Mouse (Mus musculus) heart, adult 9 months (tissue): ENCODE results near the gene Pla2g10.
"Not testable (repeated sequence)": the region's sequence is repeated elsewhere in the genome, so short reads cannot be mapped to it uniquely, and the experiment has no call there.

Source experiments
- DNase-seq, 2 experiments: peaks; one replicate each; pipeline ENCODE4 v3.0.0; 2022; ENCODE audit warnings: low spot score in 2 of 2

Pla2g10 gene

DNA sequence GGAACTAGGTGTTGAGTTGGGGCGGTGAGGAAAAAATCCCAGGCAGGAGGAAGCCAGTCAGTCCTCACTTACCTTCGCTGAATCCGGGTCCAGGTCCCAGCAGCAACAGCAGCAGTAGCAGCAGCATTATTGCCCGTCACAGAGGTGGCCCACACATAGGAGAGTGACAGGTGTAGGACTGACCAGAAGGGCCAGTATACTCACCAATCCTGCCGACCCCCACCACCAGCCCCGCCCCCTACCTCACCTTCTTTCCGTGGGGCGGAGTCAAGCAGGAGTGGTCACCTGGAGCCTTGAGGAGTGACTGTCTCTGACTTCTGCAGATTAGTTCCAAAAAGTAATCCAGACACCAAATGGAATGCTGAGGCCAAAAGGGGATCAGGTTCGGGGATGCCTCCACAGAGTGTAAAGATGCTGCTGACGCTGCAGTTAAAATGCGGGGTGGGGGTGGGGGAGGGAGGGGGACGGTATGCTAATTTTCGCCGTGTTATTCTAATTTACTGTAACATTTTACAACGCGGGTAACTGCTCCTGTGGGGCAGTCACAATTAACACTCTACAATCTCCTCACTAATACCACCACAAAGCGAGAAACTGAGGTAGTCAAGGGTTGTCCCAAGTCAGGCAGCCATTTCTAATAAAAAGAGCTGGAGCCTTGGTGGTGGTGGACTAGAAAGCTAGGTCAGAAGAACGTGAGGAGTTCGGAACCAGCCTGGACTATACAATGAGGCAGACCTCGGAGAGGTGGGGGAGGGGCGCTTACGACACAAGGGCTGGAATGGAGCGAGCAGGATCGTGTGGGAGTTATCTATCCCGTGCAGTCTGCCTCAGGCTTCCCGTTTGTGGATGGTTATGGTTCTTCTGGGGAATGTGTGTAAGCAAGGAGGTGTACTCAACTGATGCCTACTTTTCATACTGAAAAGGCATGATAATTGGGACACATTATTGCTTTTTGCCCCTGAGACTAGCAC lies at the start of gene Pla2g10:
Gene Pla2g10, minus strand, starts transcription at position 699 of the 971 bp plus-strand sequence.
- no peak for DNase-seq

GRCm38 (mm10) chr16:13774651-13775050 lies 43.9 kb upstream of the Pla2g10 start:
- not testable (repeated sequence) for DNase-seq

- not testable (repeated sequence) for DNase-seq
Measured at GRCm38 (mm10) chr16:13774011-13774410, 43.2 kb upstream of the Pla2g10 start.

DNA sequence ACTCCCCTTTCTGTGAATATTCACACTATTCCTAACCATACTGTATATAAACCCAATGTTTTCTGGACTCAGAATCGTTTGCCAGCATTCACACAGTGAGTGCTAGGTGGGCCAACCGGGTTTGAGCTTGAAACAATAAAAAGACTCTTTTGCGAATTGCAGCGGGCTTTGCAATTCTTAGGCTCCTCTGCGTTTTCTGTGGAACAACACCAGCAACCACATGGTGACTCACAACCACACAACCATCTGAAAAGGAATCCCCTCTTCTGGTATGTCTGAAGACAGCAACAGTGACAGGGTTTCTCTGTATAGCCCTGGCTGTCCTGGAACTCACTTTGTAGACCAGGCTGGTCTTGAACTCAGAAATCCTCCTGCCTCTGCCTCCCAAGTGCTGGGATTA lies 41.3 kb upstream of the Pla2g10 start:
- not testable (repeated sequence) for DNase-seq

DNA sequence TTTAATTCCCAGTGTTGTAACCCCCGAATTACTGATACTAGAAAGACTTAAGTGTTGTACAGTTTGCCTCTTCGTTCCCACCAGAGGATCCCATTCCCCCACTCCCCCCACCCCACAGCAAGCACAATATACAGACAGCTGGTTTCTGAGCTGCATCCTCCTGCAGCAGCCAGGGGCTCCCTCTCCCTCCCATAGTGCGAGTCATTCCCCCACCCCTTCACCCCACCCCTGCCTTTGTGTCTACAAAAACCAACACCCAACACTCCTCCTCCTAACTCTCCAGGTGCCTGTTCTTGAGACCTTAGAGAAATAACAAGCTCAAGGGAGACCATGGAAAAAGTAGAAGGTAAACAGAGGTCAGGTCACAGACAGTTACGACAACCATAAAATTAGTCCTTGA lies 40.8 kb upstream of the Pla2g10 start:
- DNase-seq, result not testable (repeated sequence)

DNA sequence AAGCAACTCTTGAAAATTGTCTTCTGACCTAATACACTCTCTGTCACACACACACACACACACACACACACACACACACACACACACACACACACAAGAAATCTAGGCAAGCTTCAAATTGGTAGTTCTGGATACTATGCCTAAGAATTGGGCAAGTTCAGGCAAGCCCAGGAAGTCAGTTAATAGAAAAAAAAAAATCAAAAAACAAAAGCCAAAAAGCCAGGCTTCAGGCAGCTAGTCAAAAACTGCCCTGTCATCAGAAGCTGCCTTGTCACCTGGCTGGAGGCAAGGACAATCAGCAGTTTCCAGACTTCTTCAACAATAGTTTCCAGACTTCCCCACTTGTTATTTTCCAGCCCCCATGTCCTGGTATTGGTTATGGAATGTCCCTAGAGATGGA lies 35.6 kb upstream of the Pla2g10 start:
- DNase-seq, result no peak

DNA sequence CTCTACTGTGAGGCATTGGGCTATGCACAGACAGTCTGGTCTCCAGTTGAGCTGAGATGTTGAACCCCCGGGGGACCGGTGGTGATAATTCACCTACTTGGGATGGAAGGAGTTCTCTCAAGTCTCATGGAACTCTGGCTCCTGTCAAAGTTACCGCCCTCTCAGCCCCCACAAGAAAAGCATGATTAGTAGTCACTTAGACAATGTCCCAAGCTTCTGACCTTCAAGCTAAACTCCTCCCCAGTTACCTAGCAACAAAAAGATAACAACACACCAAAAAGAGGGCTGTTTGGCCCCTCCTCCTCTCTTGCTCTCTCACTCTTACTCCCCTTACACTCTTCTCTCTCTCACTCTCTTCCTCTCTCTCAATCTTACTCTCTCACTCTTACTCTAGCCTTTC lies 33.7 kb upstream of the Pla2g10 start:
- DNase-seq, result no peak

- not testable (repeated sequence) for DNase-seq
Measured at GRCm38 (mm10) chr16:13762807-13763206, 32.0 kb upstream of the Pla2g10 start.

- no peak for DNase-seq
Measured at GRCm38 (mm10) chr16:13757823-13758222, 27.0 kb upstream of the Pla2g10 start.

DNA sequence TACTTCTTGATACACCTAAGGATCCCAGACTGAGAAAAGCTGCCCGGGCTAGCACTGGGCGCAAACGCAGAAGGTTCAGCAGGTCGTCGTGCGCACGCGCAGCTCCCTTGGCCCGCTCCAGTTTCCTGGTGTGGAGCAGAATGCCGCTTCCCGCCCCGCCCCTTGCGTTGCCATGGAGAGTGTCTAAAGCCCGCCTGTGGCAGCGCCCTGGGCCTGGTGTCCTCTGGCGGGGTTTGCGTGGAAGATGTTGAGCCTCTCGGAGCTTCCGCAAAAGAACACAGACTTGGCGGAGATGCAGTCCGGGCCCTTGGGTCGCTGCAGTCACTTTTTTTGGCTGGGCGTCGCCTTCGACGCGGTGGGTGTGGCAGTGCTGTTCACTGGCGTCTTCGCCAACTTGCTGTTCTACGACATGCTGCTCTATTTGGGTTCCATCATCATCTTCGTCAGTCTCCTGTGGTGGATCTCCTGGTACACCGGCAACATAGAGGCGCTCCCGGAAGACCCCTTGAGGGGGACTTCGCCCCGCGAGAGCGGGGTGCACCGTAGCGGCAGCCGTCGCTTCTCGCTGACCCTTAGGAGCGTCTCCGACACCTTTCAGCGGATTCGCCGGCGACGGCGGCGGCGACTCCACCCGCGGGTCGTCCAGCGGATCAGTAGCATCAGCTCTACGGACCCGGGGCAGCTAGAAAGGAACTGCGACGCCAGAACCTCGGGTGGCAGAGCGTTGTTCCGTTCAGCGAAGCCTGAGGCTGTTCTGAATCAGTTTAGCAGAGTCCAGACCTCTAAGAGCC lies 23.8 kb upstream of the Pla2g10 start:
- DNase-seq, result peak; percentile 94 to 95

DNA sequence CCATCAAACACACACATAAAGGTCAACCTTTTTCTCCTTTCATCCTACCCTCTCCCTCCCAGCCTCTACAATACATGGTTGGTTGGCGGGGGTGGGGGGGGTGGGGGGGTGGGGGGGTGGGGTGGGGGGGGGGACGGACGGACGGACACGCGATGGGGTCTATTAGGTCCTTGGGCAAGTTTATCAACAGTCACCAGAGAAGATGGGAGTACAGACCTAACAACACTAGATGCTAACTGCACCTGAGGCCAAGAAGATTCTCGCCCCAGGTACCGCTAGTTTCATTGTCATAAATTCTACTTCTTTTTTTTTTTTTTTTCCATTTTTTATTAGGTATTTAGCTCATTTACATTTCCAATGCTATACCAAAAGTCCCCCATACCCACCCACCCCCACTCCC lies 23.2 kb upstream of the Pla2g10 start:
- no peak for DNase-seq

DNA sequence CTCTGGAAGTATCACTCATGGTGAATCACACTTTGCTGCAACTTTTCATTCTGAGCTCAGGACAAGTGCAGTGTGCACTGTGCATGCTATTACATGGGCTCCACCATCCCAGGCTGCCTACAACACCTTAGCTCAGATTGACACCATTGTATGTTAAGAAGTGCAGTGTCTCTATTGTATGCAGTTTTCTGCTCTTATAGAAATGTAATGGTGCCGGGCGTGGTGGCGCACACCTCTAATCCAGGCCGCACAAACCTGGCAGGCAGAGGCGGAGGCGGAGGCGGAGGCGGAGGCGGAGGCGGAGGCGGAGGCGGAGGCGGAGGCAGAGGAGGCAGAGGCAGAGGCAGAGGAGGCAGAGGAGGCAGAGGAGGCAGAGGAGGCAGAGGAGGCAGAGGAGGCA lies 19.8 kb upstream of the Pla2g10 start:
- no peak for DNase-seq

DNA sequence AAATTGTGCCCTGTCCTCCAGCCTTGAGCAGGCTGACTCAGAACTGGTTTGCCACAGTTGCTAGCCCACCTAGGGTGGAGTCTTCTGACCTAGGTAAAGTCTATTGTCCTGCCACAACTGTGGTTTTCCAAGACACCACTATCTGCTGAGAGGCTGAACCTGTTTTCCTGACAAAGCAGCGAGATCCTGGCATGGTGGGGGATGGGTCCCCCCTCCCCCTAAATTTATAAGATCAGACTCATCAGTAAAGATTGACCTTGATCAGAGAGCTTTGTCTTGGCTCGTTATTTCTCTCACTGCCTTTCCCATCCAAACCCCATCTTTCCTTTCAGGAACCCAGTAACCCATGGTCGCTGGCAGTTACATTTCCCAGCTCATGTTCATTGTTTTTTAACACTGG lies 19.2 kb upstream of the Pla2g10 start:
- DNase-seq, result no peak

DNA sequence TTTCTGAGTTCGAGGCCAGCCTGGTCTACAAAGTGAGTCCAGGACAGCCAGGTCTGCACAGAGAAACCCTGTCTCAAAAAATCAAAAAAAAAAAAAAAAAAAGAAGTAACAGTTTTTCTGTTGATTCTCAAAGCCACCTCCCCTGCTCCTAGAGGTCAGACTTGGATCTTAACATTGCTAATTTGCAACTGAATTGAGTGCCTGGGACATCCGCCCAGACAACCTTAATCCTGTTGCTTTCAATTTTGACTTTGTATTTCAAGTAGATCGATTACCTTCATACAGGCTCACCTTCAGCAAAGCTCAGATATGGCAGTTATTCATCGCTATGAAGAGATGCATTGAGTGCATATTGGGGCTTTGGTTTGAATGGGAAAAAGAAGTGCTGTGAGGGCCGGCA lies 18.5 kb upstream of the Pla2g10 start:
- DNase-seq, result no peak

- DNase-seq, result not testable (repeated sequence)
Measured at GRCm38 (mm10) chr16:13748813-13749212, 18.0 kb upstream of the Pla2g10 start.

- DNase-seq, result no peak
Measured at GRCm38 (mm10) chr16:13748124-13748523, 17.3 kb upstream of the Pla2g10 start.

DNA sequence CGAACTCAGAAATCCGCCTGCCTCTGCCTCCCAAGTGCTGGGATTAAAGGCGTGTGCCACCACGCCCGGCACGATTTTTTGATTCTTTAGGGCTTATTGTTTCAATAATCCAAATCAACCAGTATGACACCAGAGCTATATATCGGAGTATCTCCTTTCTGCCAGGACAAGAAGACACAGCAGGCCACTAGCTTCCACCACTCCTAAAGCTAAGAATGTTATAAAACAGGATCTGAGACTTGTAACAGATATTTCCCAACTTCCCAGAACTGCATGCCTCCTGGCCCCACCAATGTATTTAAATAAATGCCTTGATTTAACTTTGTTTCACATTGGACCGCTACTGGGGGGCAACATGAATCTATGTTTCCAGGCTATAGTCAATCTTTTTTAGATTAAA lies 16.9 kb upstream of the Pla2g10 start:
- DNase-seq, result no peak

DNA sequence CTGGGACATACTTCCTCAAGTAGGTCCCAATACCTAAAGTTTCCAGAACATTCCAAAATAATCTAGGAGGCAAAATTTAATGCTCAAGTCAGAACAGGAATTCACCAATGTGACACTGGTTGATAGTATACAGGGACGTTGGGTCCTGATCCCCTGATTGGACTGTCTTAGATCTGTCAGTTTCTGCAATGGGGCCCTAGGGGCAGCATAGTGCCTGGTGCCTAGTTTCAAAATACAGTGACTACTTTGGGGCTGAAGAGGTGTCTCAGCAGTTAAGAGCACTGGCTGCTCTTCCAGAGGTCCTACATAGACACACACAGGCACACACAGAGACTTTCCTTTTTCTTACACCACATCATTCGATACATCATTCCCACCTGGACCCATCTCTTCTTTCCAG lies 10.1 kb upstream of the Pla2g10 start:
- no peak for DNase-seq

- DNase-seq, result not testable (repeated sequence)
Measured at GRCm38 (mm10) chr16:13739044-13739443, 8.3 kb upstream of the Pla2g10 start.

DNA sequence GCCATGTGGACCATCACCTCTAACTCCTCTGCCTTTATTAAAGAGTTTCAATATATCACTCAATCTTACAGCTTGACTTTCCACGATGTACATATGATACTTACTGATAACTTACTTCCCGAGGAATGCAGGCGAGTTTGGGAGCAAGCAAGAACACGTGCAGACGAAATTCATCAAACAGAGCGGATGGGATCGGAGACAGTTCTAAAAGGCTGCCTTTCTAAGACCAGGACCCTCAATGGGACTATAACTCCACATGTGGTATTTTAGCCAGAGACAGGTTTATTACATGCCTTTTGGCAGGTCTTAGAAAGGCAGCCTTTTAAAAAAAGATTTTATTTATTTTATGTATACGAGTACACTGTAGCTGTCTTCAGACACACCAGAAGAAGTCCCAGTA lies 5.2 kb upstream of the Pla2g10 start:
- no peak for DNase-seq

- peak; percentile 15 to 28 for DNase-seq
Measured at GRCm38 (mm10) chr16:13733518-13734137, 2.8 kb upstream of the Pla2g10 start.

DNA sequence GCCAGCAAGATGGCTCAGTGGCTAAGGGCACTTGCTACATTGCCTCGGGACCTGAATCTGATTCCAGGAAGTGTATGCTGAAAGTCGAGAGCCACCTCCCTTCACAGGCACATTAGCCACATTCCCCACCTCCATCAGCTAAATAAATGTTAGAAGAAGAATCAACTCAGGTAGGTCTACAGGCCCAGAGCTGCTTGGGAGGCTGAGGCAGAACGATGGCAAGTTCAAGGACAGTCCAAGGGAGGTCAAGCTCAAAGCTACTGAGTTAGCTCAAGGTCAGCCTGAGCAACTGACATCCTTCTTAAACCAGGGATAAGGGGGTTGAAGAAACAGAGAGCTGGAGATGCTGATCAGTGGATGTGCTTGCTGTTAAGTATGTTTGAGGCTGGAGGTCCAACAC lies 2.0 kb upstream of the Pla2g10 start:
- no peak for DNase-seq
